Mouse (Mus musculus) limb, embryonic 14.5 days (tissue): ENCODE results near the gene Lef1. TPM values are rescaled to one million over a fixed set of nuclear protein-coding genes. Genes with fewer than 3 reads are reported as not detected.

Experiments used
- ATAC-seq: fragments of 200-750 bp; cut with Nextera tagmentation; 2 replicates; pipeline ENCODE4 v1.8.0; 2017; ENCODE audit warnings: low read depth, moderate number of reproducible peaks, moderate TSS enrichment; ENCODE audit not compliant: low FRiP score
- DNase-seq: peaks from one replicate; pipeline ENCODE4 v3.0.0-alpha.2; 2015; ENCODE audit warnings: low spot score
- H3K27ac ChIP-seq: fragments of 300-500 bp; sonication (generic); replicated peaks from 2 replicates; pipeline ENCODE4 v1.5.1; 2014; ENCODE audit warnings: low read depth, mild to moderate bottlenecking, low read length, moderate library complexity, mixed read lengths
- H3K27me3 ChIP-seq: fragments of 300-500 bp; sonication (generic); 2 replicates; pipeline ENCODE4 v1.6.1; 2014; ENCODE audit warnings: low read length, mixed read lengths; ENCODE audit not compliant: control insufficient read depth, insufficient read depth
- H3K36me3 ChIP-seq: fragments of 300-500 bp; sonication (generic); 2 replicates; pipeline ENCODE4 v1.6.1; 2014; ENCODE audit warnings: mild to moderate bottlenecking, low read length, moderate library complexity, mixed read lengths; ENCODE audit not compliant: control insufficient read depth, insufficient read depth
- H3K4me1 ChIP-seq: fragments of 300-500 bp; sonication (generic); 2 replicates; pipeline ENCODE4 v1.6.1; 2014; ENCODE audit warnings: antibody characterized with exemption, low read length, mixed read lengths; ENCODE audit not compliant: control insufficient read depth, insufficient read depth
- H3K4me2 ChIP-seq: fragments of 300-500 bp; sonication (generic); replicated peaks from 2 replicates; pipeline ENCODE4 v1.6.1; 2014; ENCODE audit warnings: low read depth, mild to moderate bottlenecking, low read length, moderate library complexity; ENCODE audit not compliant: severe bottlenecking
- H3K4me3 ChIP-seq: fragments of 300-500 bp; sonication (generic); replicated peaks from 2 replicates; pipeline ENCODE4 v1.5.1; 2014; ENCODE audit warnings: low read length
- H3K9ac ChIP-seq: fragments of 300-500 bp; sonication (generic); 2 replicates; pipeline ENCODE4 v1.6.1; 2014; ENCODE audit warnings: mild to moderate bottlenecking, low read depth, low read length, moderate library complexity; ENCODE audit not compliant: severe bottlenecking
- H3K9me3 ChIP-seq: fragments of 300-500 bp; sonication (generic); 2 replicates; pipeline ENCODE4 v1.6.1; 2016; ENCODE audit warnings: low read length; ENCODE audit not compliant: control insufficient read depth
- POLR2A ChIP-seq: fragments of 200-500 bp; IDR thresholded peaks from 2 replicates; pipeline ENCODE4 v1.8.0; 2012; ENCODE audit warnings: inconsistent platforms, mild to moderate bottlenecking, moderate library complexity, borderline replicate concordance; ENCODE audit not compliant: insufficient read depth, insufficient read length; ENCODE audit errors: extremely low read depth
- WGBS: fragments of 180-500 bp; shearing (Covaris S2); extraction: QIAGEN DNeasy Blood & Tissue Kit; methylation state at CpG from one replicate; pipeline ENCODE4 v1.1.7; 2014; 5-methylcytosine and 5-hydroxymethylcytosine counted together
- polyA plus RNA-seq, 2 experiments: library from polyadenylated mRNA; depleted of rRNA in 1 of 2; stranded (reverse) in 1 of 2; unstranded in 1 of 2; fragments of >200 nt; fragmentation: Nextera tagmentation in 1 of 2; extraction: Ambion mirVana in 1 of 2; gene quantifications; 2 replicates each; pipeline versions ENCODE4 v1.2.1 to v1.2.3; 2012 to 2014

The Lef1 gene
- polyA plus RNA-seq, 2 experiments, result 30.8 to 39.9 TPM

- H3K36me3 ChIP-seq, result no peaks in the 10 kb centered on the region
- DNase-seq, result no peak
- WGBS, result 77% methylated on average over 5 of the region's 5 CpGs
Observed at GRCm38 (mm10) chr3:131186193-131186592, 75.9 kb downstream of the Lef1 start.

GRCm38 (mm10) chr3:131190239-131190638, 80.0 kb downstream of the Lef1 start:
- ATAC-seq (no peak), DNase-seq (no peak)
- Histone ChIP-seq H3K9ac (no peak overlapping the region), H3K27me3 (no peaks in the 10 kb centered on the region), H3K4me1 (peaks cover 2% of the 10 kb centered on the region; the same call in 1 of the 2 replicates), H3K36me3 (no peaks in the 10 kb centered on the region), H3K4me2 (no peak overlapping the region), H3K9me3 (no peaks in the 10 kb centered on the region), H3K27ac (no peak overlapping the region), H3K4me3 (no peak overlapping the region)
- WGBS, result 64% methylated on average over 11 of the region's 11 CpGs
- no peak for TF ChIP-seq POLR2A

More at GRCm38 (mm10) chr3:131186193-131186592, 75.9 kb downstream of the Lef1 start:
- H3K27ac ChIP-seq, result no peak overlapping the region
- peaks cover 2% of the 10 kb centered on the region; the same call in 1 of the 2 replicates for H3K4me1 ChIP-seq
- H3K27me3 ChIP-seq, result no peaks in the 10 kb centered on the region
- no peak for ATAC-seq
- H3K9me3 ChIP-seq, result no peaks in the 10 kb centered on the region
- no peak overlapping the region for H3K4me3 ChIP-seq
- no peak overlapping the region for H3K9ac ChIP-seq
- no peak overlapping the region for H3K4me2 ChIP-seq
- no peak for TF ChIP-seq POLR2A

GRCm38 (mm10) chr3:131190671-131191367, 80.5 kb downstream of the Lef1 start:
- Histone ChIP-seq H3K4me3 (no peak overlapping the region), H3K4me1 (peaks cover 2% of the 10 kb centered on the region; the same call in 1 of the 2 replicates), H3K9me3 (no peaks in the 10 kb centered on the region), H3K9ac (no peak overlapping the region), H3K27me3 (no peaks in the 10 kb centered on the region), H3K4me2 (no peak overlapping the region), H3K36me3 (no peaks in the 10 kb centered on the region), H3K27ac (no peak overlapping the region)
- DNase-seq (no peak), ATAC-seq (no peak)
- TF ChIP-seq POLR2A, result no peak
- WGBS, result 84% methylated on average over 19 of the region's 19 CpGs

- Histone ChIP-seq H3K4me3 (no peak overlapping the region), H3K9me3 (no peaks in the 10 kb centered on the region), H3K27ac (no peak overlapping the region), H3K9ac (no peak overlapping the region), H3K4me1 (peaks cover 2% of the 10 kb centered on the region; the same call in 1 of the 2 replicates), H3K36me3 (no peaks in the 10 kb centered on the region), H3K27me3 (no peaks in the 10 kb centered on the region), H3K4me2 (no peak overlapping the region)
- 87% methylated on average over 7 of the region's 7 CpGs for WGBS
- TF ChIP-seq POLR2A, result no peak
- DNase-seq (no peak), ATAC-seq (no peak)
Observed at GRCm38 (mm10) chr3:131191454-131191853, 81.2 kb downstream of the Lef1 start.

GRCm38 (mm10) chr3:131196050-131196449, 85.8 kb downstream of the Lef1 start:
- no peaks in the 10 kb centered on the region; the same call in 1 of the 2 replicates for H3K4me1 ChIP-seq
- WGBS, result 40% methylated on average over 10 of the region's 10 CpGs
- no peak for ATAC-seq
- no peak overlapping the region for H3K27ac ChIP-seq
- no peaks in the 10 kb centered on the region; the same call in 1 of the 2 replicates for H3K36me3 ChIP-seq
- DNase-seq, result no peak
- H3K27me3 ChIP-seq, result no peaks in the 10 kb centered on the region
- no peak for TF ChIP-seq POLR2A
- H3K9ac ChIP-seq, result no peak overlapping the region
- no peak overlapping the region for H3K4me3 ChIP-seq
- no peaks in the 10 kb centered on the region for H3K9me3 ChIP-seq
- no peak overlapping the region for H3K4me2 ChIP-seq
